Mouse (Mus musculus) lung, postnatal 25 days (tissue): ENCODE measurements around the gene Slc39a11.

Experiments used
- DNase-seq: peaks from one replicate; pipeline ENCODE4 v3.0.0; 2022; ENCODE audit warnings: low spot score

The Slc39a11 gene

DNA sequence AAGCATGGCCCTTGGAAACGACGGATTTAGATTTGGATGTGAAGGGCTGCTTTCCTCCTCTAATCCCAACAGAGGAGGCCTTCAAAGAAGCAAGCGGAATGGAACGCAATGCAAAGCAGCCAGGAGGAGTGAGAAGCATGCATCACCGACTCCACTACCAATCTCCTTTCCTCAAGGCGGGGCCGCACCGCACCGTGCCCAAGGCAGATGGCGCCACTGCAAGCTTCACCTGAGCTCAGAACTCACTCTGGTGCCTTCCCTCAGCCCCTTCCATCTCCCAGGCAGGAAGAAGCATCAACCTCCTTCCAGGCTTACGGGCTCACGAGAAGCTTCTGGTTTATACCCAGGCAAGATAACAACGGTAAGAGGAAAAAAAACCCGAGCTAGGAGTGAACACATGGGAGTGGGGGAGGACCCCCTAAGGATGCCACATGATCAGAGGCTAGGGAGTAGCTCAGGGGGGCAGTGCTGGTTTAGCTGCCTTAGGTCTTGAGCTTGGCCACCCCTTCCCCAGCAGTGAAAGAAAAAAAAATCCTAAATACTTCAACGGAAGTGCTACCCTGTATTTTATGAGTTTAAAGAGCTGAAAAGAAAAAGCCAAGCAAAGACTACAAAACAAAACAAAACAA is 191.2 kb downstream of the Slc39a11 start:
- no peak for DNase-seq

DNA sequence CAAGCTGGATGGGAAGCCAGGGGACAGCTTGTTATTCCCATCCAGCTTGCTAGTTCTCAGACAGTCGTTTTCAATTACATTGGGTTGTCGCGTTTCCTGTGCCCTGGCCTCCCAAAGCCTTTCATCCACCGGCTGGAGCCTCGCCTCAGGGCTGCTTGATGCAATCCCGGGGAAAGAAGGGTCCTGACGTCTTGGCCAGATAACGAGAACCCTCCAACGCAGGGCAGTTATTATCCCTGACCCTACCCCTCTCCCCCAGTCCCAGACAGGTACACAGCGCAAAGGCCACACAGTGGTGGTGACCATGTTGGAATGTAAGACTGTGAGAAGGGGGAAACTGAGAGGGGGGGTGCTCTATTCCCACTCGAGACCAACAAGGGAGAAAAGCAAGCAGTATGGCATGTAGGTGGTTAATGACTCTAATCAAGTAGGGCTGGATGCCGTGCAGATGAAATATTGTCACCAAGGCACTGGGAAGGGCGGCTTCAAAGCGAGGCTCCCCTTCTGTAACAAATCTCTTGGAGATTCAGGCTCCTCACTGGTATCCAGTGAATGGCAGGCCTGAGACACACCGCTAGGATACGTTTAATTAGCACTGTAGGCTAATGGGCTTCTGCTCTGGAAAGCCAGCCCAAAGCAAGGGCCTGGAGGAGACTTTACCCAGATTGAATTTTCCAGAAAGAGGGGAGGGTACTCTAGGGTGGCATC is 196.9 kb downstream of the Slc39a11 start:
- no peak for DNase-seq

DNA sequence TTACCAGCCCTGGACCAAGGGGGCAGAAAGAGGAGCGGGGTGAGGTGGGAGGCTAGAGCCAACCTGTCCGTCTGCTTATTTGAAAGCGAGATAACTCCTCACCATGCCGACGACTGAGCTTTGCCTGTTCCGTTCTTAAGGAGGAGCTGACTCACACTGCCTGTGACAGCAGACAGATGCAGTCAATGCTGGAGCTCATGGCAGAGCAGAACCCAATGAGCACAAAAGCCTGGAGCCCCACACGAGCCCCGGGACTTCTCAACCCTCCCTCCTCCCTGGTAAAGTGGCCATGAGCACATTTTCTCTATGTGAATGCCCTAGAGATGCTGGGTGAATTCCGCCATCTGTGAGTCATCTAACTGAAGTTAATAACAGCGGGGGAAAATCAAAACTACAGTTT is 198.6 kb downstream of the Slc39a11 start:
- DNase-seq, result no peak

- no peak for DNase-seq
These were observed 199.2 kb downstream of the Slc39a11 start for GRCm38 (mm10) chr11:113450665-113451064.

GRCm38 (mm10) chr11:113450028-113450427 is 199.9 kb downstream of the Slc39a11 start:
- DNase-seq, result no peak

DNA sequence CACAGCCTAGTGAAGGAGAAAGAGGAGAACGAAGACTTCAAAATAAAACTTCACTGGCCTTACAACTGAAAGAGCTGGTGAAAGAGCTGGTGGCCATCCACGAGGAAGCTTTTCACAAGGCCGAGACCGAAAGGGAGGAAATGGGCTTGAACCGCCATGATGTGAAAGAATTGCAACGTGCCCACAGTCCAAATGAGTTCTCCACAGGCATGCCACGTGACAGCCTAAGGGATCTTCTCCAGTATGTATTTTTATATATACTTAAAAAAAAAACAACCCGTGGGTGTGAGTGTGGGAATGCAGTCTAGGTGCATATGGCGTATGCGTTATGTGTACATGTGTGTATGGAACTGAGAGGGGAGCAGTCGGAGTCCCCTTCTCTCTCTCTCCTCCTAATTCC is 207.8 kb downstream of the Slc39a11 start:
- DNase-seq, result no peak

DNA sequence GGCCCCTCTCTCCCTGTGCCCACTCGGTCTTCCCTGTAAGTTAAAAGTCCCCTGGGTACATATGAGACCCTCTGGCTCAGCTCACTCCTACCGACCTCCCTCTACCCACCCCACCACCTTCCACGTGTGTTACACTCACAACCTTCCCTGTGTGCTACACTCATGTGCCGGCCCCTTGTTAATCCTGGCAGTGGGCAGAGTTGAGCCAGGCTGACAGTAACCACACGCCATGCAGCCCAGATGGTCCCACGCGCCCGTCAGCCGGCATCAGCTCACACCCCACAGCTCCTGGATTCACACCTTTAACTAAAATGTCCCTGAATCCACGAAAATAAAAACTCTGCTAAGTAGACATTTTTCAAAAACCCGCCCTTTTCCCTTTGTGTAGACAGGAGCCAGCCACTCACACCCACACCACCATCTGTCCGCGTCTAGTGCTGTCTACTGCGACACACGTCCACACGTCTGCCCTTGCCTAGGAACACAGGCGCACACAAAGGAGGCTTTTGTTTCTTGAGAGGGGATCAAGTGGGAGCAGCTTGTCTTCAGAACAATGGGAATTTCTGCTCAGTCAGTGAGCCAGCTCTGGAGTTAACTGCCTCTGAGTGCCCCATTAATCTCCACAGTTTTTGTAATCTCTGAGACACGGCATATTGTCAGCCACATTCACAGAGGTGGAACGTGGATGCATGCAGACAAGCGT is 210.4 kb downstream of the Slc39a11 start:
- no peak for DNase-seq

- no peak for DNase-seq
These were observed 211.0 kb downstream of the Slc39a11 start for GRCm38 (mm10) chr11:113438915-113439314.

- DNase-seq, result no peak
These were observed 212.5 kb downstream of the Slc39a11 start for GRCm38 (mm10) chr11:113437357-113437756.

- no peak for DNase-seq
These were observed 213.6 kb downstream of the Slc39a11 start for GRCm38 (mm10) chr11:113436299-113436698.

GRCm38 (mm10) chr11:113435696-113436095 is 214.2 kb downstream of the Slc39a11 start:
- DNase-seq, result no peak

DNA sequence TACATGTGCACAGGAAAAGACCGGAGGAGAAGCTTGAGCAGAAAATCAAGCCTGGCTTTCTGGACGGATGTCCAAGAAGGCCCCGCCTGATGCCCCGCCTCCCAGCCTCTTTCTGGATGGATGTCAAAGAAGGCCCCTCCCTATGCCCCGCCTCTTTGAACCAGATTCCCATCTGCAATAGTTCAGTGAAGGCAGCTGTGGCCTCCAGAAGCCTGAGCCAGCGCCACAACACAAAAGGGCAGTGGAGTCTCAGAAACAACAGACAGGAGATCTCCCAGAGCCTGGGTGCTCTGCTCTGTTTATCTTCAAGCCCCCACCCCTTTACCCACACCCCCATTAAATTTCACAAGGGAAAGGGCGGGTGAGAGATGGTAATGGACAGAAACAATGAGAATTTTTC is 218.7 kb downstream of the Slc39a11 start:
- DNase-seq, result peak; percentile 19

- DNase-seq, result no peak
These were observed 224.0 kb downstream of the Slc39a11 start for GRCm38 (mm10) chr11:113425882-113426281.

- DNase-seq, result no peak
These were observed 224.4 kb downstream of the Slc39a11 start for GRCm38 (mm10) chr11:113425454-113425853.

DNA sequence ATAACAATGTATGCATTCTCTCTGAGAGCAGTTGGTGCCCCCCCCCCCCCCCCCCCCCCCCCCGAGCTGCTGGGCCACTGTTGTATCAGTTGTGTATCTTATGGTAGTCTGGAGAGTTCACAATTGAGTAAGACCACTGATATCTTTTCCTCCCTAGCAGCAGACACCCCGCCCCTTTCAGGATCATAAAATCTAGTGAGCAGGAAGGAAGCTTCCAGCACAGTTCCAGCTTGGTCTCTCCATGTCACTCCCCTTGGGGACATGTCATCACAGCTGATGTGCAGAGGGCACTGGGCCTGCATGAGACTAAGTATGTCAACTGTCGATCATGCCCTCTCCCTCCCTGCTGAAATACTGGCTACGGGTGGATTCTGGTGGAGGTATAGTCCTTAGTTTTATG is 225.1 kb downstream of the Slc39a11 start:
- no peak for DNase-seq

DNA sequence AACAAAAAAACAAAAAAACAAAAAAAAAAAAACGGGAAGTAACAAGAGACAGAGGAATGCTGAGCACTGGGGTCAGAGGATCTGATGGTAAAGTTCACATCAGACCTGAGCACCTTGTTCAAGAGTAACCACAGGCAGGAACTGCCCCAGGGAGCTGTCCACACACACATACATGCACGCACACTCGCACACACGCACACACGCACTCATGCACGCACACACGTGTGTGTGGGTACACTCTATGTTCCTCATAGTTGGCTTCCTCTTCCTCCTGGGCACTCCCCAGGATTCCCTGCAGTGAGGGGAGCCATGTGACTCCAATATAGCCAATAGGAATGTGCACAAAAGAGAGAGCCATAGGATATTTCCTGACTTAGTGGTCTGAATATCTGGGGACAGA is 227.3 kb downstream of the Slc39a11 start:
- DNase-seq, result no peak

DNA sequence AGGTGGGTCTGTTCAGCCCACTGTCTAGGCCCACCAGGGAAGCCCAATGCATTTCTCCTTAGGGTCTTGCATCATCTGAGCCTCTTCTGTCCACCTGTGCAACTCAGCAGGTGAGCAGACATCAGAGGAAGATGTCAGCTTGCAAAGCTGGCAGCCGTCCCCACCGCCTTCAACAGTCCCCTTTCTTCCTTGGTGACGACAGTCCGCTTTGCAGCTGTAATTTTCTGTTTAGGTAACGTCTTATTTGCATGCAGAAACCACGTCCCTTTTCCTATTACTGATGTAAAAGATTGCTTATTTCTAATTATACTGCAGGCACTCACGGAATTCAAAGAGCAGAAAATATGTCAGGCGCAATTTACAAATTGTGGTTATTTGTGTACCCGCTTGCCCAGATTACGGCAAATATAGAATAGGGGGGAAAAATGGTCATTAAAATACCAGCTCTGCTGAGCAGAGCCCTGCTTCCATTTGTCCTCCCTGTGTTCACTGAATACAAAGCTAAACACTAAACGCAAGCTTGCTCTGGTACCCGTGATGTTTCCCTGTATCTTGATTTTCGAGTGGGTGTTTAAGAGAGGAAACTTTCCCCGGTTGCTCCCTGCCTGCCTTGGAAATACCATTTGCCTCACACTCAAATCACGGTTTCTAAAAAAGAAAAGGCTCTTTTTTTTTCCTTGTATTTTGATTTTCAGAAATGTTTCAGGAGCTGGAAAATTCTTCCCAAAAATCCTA is 230.8 kb downstream of the Slc39a11 start:
- no peak for DNase-seq

- DNase-seq, result no peak
These were observed 231.9 kb downstream of the Slc39a11 start for GRCm38 (mm10) chr11:113417948-113418347.

DNA sequence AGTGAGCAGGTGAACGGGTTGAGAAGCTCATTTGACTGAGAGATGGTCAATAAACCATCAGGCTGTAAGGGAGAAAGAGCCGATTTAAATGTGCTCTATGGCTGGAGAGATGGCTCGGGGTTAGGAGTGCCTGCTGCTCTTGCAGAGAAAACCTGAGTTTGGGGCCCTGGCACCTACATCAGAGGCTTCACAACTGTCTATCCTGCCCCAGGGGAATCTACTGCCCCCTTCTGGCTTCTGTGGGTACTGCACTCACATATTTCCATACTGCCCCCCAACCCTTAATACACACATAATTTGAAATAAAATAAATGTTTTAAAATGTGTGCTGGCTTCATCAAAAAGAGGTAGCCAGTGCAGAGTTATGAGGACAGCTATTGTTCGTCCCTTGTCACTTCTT is 237.3 kb downstream of the Slc39a11 start:
- DNase-seq, result no peak

GRCm38 (mm10) chr11:113411798-113412197 is 238.1 kb downstream of the Slc39a11 start:
- DNase-seq, result no peak

GRCm38 (mm10) chr11:113409121-113409520 is 240.8 kb downstream of the Slc39a11 start:
- no peak for DNase-seq

DNA sequence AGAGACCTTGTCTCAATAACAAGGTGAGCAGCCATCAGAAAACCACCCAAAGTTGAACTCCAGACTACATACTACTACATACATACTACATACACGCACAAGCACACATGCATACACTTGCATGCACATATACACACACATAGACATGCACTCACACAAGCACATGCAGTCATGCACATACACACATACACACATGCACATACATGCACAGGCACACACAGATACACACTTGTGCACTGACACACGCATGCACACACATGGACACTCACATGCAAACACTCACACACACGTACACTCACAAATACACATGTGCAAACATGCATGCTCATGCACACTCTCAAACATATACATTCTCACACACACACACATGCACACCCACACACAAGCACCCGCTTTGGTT is 242.4 kb downstream of the Slc39a11 start:
- no peak for DNase-seq

GRCm38 (mm10) chr11:113400868-113401267 is 249.0 kb downstream of the Slc39a11 start:
- DNase-seq, result no peak
